22 mouse cellular contexts compared by ENCODE assay signal in the genomic region with DNA sequence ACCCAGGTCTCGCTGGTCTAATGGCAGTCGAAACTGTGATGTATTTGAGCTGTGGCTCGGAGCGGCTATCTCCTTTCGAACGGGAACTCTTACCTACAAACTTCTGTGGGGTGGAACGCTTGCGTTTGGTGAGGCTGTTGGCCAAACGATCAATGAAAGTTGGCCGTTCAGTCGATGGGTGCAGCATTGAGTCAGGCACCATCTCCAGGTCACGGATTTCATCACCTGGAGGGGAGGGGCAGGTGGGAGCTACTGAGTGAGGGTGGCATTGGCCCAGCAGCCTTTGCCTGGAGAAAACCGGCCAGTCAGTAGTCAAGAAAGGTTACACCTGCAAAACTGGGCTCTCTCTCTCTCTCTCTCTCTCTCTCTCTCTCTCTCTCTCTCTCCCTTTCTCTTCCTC.
"Had no signal": no experiment of that assay in that cellular context is flagged by ENCODE, and none has a peak within 500 bp of the region (broad histone marks: within the 10 kb centered on the region; RNA-seq: fewer than 3 reads in every experiment).

No protein-coding gene starts in this region.

- H3K27ac ChIP-seq: heart, adult 2 months; heart, embryonic 13.5 days; heart, embryonic 15.5 days; hindbrain, embryonic 13.5 days; hindbrain, embryonic 15.5 days; hindbrain, postnatal 0 days; layer of hippocampus, adult 2 months; left cerebral cortex, adult 2 months; limb, embryonic 10.5 days; limb, embryonic 12.5 days had no signal

- H3K36me3 ChIP-seq: heart, embryonic 15.5 days had no signal

- H3K4me1 ChIP-seq: hindbrain, embryonic 15.5 days; limb, embryonic 10.5 days; limb, embryonic 12.5 days had no signal

- H3K9me3 ChIP-seq: heart, embryonic 13.5 days; heart, embryonic 15.5 days; hindbrain, embryonic 13.5 days; hindbrain, embryonic 15.5 days; limb, embryonic 10.5 days; limb, embryonic 12.5 days had no signal

- ATAC-seq: hindbrain, postnatal 0 days; intestine, embryonic 16.5 days had no signal

- DNase-seq: gastrocnemius, postnatal 14 days; gastrocnemius, postnatal 36 days; heart, adult 2 months; heart, postnatal 14 days; heart, postnatal 36 days; kidney, adult 11 months; kidney, adult 2 months; kidney, adult 9 months; kidney, postnatal 10 days; kidney, postnatal 25 days; kidney, postnatal 4 days had no signal

- H3K4me3 ChIP-seq: heart, adult 2 months; heart, embryonic 13.5 days; heart, embryonic 15.5 days; hindbrain, embryonic 13.5 days; hindbrain, embryonic 15.5 days; layer of hippocampus, adult 2 months; left cerebral cortex, adult 2 months; limb, embryonic 10.5 days; limb, embryonic 12.5 days had no signal

- H3K4me2 ChIP-seq: heart, embryonic 11.5 days; heart, embryonic 13.5 days; heart, embryonic 15.5 days; hindbrain, embryonic 13.5 days; hindbrain, embryonic 15.5 days; limb, embryonic 12.5 days had no signal

- H3K27me3 ChIP-seq: heart, embryonic 13.5 days; heart, embryonic 15.5 days; hindbrain, embryonic 13.5 days; hindbrain, embryonic 15.5 days; limb, embryonic 12.5 days had no signal

- H3K9ac ChIP-seq: heart, embryonic 15.5 days; hindbrain, embryonic 13.5 days; hindbrain, embryonic 15.5 days; limb, embryonic 12.5 days had no signal
